Mouse (Mus musculus) CH12.LX (cell line): ENCODE results near the gene Hoxa9. TPM values are rescaled to one million over a fixed set of nuclear protein-coding genes. Genes with fewer than 3 reads are reported as not detected.

Source experiments
- DNase-seq: peaks from one replicate; pipeline ENCODE4 v3.0.0-alpha.2; 2013; ENCODE audit errors: extremely low read depth
- H3K27ac ChIP-seq: 2 replicates; pipeline ENCODE4 v1.5.1; 2012; ENCODE audit warnings: low read depth, mild to moderate bottlenecking, control low read depth, moderate library complexity; ENCODE audit not compliant: insufficient read depth
- H3K27me3 ChIP-seq: replicated peaks from 2 replicates; pipeline ENCODE3; 2012; ENCODE audit warnings: inconsistent platforms
- H3K36me3 ChIP-seq, 2 experiments: replicated peaks in 1 of 2; 2 replicates each; pipeline versions ENCODE3 to v1.6.1; 2012; ENCODE audit warnings: inconsistent platforms in 1 of 2, low read length in 1 of 2, mild to moderate bottlenecking in 1 of 2, mixed read lengths in 1 of 2, moderate library complexity in 1 of 2; ENCODE audit not compliant: control insufficient read depth in 1 of 2, insufficient read depth in 1 of 2
- H3K4me1 ChIP-seq, 2 experiments: 2 replicates each; pipeline ENCODE4 v1.6.1; 2012; ENCODE audit warnings: inconsistent platforms in 1 of 2, moderate library complexity in 1 of 2; ENCODE audit not compliant: insufficient read depth in 2 of 2, control insufficient read depth in 1 of 2
- H3K4me2 ChIP-seq: 2 replicates; pipeline ENCODE4 v1.6.1; 2012; ENCODE audit warnings: low read depth, mild to moderate bottlenecking, control low read depth; ENCODE audit not compliant: poor library complexity, insufficient read depth, severe bottlenecking
- H3K4me3 ChIP-seq, 3 experiments: fragments of 150-350 bp in 1 of 3; sonication (generic) in 1 of 3; replicated peaks in 1 of 3; 2 replicates each; pipeline versions ENCODE3 to v1.5.1; 2011 to 2012; ENCODE audit warnings: low read depth in 2 of 3, low read length in 2 of 3, mild to moderate bottlenecking in 2 of 3, moderate library complexity in 2 of 3, control low read depth in 1 of 3, improper control_type of control experiment in 1 of 3, inconsistent platforms in 1 of 3, mixed read lengths in 1 of 3; ENCODE audit not compliant: poor library complexity in 1 of 3
- H3K79me2 ChIP-seq: replicated peaks from 2 replicates; pipeline ENCODE4 v1.6.1; 2012; ENCODE audit warnings: mild to moderate bottlenecking, moderate library complexity; ENCODE audit not compliant: control insufficient read depth, poor library complexity, insufficient read depth, severe bottlenecking; ENCODE audit errors: extremely low read depth
- H3K9ac ChIP-seq: 2 replicates; pipeline ENCODE4 v1.6.1; 2012; ENCODE audit warnings: low read depth, mild to moderate bottlenecking, control low read depth, moderate library complexity; ENCODE audit not compliant: insufficient read depth
- H3K9me3 ChIP-seq: replicated peaks from 2 replicates; pipeline ENCODE3; 2012; ENCODE audit warnings: low read length, inconsistent platforms, mixed read lengths
- BHLHE40 ChIP-seq: IDR thresholded peaks from 2 replicates; pipeline ENCODE4 v1.6.1; 2011; ENCODE audit warnings: mild to moderate bottlenecking, low read depth, low read length, improper control_type of control experiment
- HCFC1 ChIP-seq: IDR thresholded peaks from 2 replicates; pipeline ENCODE4 v1.6.1; 2012; ENCODE audit warnings: low read depth, mild to moderate bottlenecking, inconsistent platforms, low read length, improper control_type of control experiment
- IRF4 ChIP-seq: IDR thresholded peaks from 2 replicates; pipeline ENCODE4 v1.6.1; 2014; ENCODE audit warnings: low read depth, mild to moderate bottlenecking, inconsistent platforms, low read length, improper control_type of control experiment
- MAFK ChIP-seq: IDR thresholded peaks from 2 replicates; pipeline ENCODE4 v1.6.1; 2011; ENCODE audit warnings: low read length, improper control_type of control experiment; ENCODE audit not compliant: insufficient replicate concordance
- MAZ ChIP-seq: IDR thresholded peaks from 2 replicates; pipeline ENCODE4 v1.6.1; 2012; ENCODE audit warnings: low read depth, mild to moderate bottlenecking, inconsistent platforms, low read length, improper control_type of control experiment, moderate library complexity
- PAX5 ChIP-seq: IDR thresholded peaks from 2 replicates; pipeline ENCODE4 v1.6.1; 2012; ENCODE audit warnings: low read length, inconsistent platforms, mixed read lengths
- POLR2A ChIP-seq: IDR thresholded peaks from 2 replicates; pipeline ENCODE4 v1.6.1; 2011; ENCODE audit warnings: low read depth, mild to moderate bottlenecking, improper control_type of control experiment, low read length
- RCOR1 ChIP-seq: conservative IDR thresholded peaks from 2 replicates; pipeline ENCODE4 v1.6.1; 2012; ENCODE audit warnings: low read depth, mild to moderate bottlenecking, inconsistent platforms, low read length, improper control_type of control experiment
- SIN3A ChIP-seq: IDR thresholded peaks from 2 replicates; pipeline ENCODE4 v1.6.1; 2012; ENCODE audit warnings: low read length, improper control_type of control experiment, inconsistent platforms
- UBTF ChIP-seq: IDR thresholded peaks from 2 replicates; pipeline ENCODE4 v1.6.1; 2012; ENCODE audit warnings: low read depth, mild to moderate bottlenecking, inconsistent platforms, low read length, improper control_type of control experiment, moderate library complexity
- ZMIZ1 ChIP-seq: IDR thresholded peaks from 2 replicates; pipeline ENCODE4 v1.6.1; 2012; ENCODE audit warnings: low read depth, mild to moderate bottlenecking, inconsistent platforms, low read length, improper control_type of control experiment
- ZNF384 ChIP-seq: IDR thresholded peaks from 2 replicates; pipeline ENCODE4 v1.6.1; 2012; ENCODE audit warnings: low read depth, low read length, improper control_type of control experiment, inconsistent platforms
- dilution Hi-C: fragments of 300-500 bp; cut with MboI; formaldehyde crosslinking; loops from 2 replicates; pipeline ENCODE4 v1.14.3; 2020; ENCODE audit warnings: low sequenced_read_pairs; ENCODE audit not compliant: extremely low pct_unique_long_range_greater_than_20kb, extremely low pct_ligation_motif_present
- in situ Hi-C: fragments of 300-500 bp; cut with MboI; formaldehyde crosslinking; loops from 3 replicates; pipeline ENCODE4 v1.14.3; 2019; ENCODE audit warnings: low sequenced_read_pairs, low pct_ligation_motif_present, low pct_unique_long_range_greater_than_20kb, mixed read lengths
- polyA plus RNA-seq: library from polyadenylated mRNA; unstranded; fragments of >175 nt; gene quantifications from 2 replicates; pipeline ENCODE4 v1.2.1, GENCODE M21; 2012; ENCODE audit warnings: low read depth; ENCODE audit not compliant: insufficient read length
- total RNA-seq, 2 experiments: library from RNA; depleted of rRNA; stranded (reverse); fragments of 300-350 nt in 1 of 2; fragments of >200 nt in 1 of 2; gene quantifications; 2 replicates each; pipeline ENCODE4 v1.2.3; 2012 to 2014

The Hoxa9 gene
- total and polyA plus RNA-seq, 3 experiments: 0.30 to 0.47 (median 0.30) TPM

- H3K27ac ChIP-seq: no peak overlapping the region
- TF ChIP-seq SIN3A: no peak
- TF ChIP-seq UBTF: no peak
- TF ChIP-seq MAFK: no peak
- TF ChIP-seq, all 38 proteins: peak for 0
- no peak overlapping the region for H3K9ac ChIP-seq
- H3K4me2 ChIP-seq: no peak overlapping the region
- H3K79me2 ChIP-seq: no peaks in the 10 kb centered on the region
- H3K9me3 ChIP-seq: peaks cover 26% of the 10 kb centered on the region
- DNase-seq: no peak
- peaks cover 2% of the 10 kb centered on the region for H3K27me3 ChIP-seq
- in situ Hi-C loops (loop anchor here (10.0 to 25.0 kb wide), 2 partner anchors 202 to 349 kb away; partner anchors contain the start of gene Skap2), dilution Hi-C loops (no loop called here)
- H3K4me1 ChIP-seq: peaks cover 4 to 17% of the 10 kb centered on the region in 2 experiments; a peak in 2 of 4 replicates
- no peak overlapping the region for H3K4me3 ChIP-seq
- no peaks in the 10 kb centered on the region for H3K36me3 ChIP-seq
Observed at GRCm38 (mm10) chr6:52214271-52214670, 16.6 kb downstream of the Hoxa9 start.

GRCm38 (mm10) chr6:52213119-52213986, 17.5 kb downstream of the Hoxa9 start, which contains the start of the genes Hoxa3 and Gm28308:
Gene Hoxa3 (minus strand): TSS chr6:52213336.
Gene Gm28308 (minus strand): TSS chr6:52213339.
- in situ Hi-C loops: loop anchor here (10.0 to 25.0 kb wide), 2 partner anchors 201 to 349 kb away; partner anchors contain the start of gene Skap2
- H3K4me2 ChIP-seq: peak within 1 kb of the TSS; percentile 59
- dilution Hi-C loops: no loop called here
- DNase-seq: no peak
- peak within 1 kb of the TSS; percentile 41 for H3K9ac ChIP-seq
- peaks cover 32% of the 10 kb centered on the region for H3K9me3 ChIP-seq
- peaks cover 0 to 4% of the 10 kb centered on the region in 2 experiments for H3K36me3 ChIP-seq
- TF ChIP-seq RCOR1 (no peak), POLR2A (peak; percentile 49), PAX5 (no peak), ZNF384 (peak; percentile 37; the same call in 1 of the 2 replicates), UBTF (no peak), HCFC1 (no peak), MAZ (no peak)
- peak within 1 kb of the TSS; percentile 75 for H3K27ac ChIP-seq
- peaks cover 4 to 17% of the 10 kb centered on the region in 2 experiments; a peak in 2 of 4 replicates for H3K4me1 ChIP-seq
- H3K79me2 ChIP-seq: no peaks in the 10 kb centered on the region
- peak within 1 kb of the TSS in 2 of 3 experiments; percentile 53 to 57 for H3K4me3 ChIP-seq
- peaks cover 2% of the 10 kb centered on the region for H3K27me3 ChIP-seq

- H3K27me3 ChIP-seq: peaks cover 2% of the 10 kb centered on the region
- peak overlapping the region in 2 of 3 experiments; percentile 53 to 57 for H3K4me3 ChIP-seq
- peaks cover 4 to 17% of the 10 kb centered on the region in 2 experiments; a peak in 2 of 4 replicates for H3K4me1 ChIP-seq
- DNase-seq: no peak
- H3K27ac ChIP-seq: peak overlapping the region; percentile 75
- peaks cover 0 to 6% of the 10 kb centered on the region in 2 experiments for H3K36me3 ChIP-seq
- in situ Hi-C loops: loop anchor here (10.0 to 25.0 kb wide), 2 partner anchors 200 to 348 kb away; partner anchors contain the start of gene Skap2
- peak overlapping the region; percentile 59; the same call in 1 of the 2 replicates for H3K4me2 ChIP-seq
- TF ChIP-seq UBTF (0 out of 2 replicates have a peak, but pooled peaks have one; percentile 39), IRF4 (0 out of 2 replicates have a peak, but pooled peaks have one; percentile 21), BHLHE40 (0 out of 2 replicates have a peak, but pooled peaks have one; percentile 13), ZNF384 (no peak), ZMIZ1 (peak; percentile 28; the same call in 1 of the 2 replicates)
- TF ChIP-seq, all 38 proteins: peak for 4
- H3K9ac ChIP-seq: peak overlapping the region; percentile 41
- H3K9me3 ChIP-seq: peaks cover 28% of the 10 kb centered on the region
- dilution Hi-C loops: no loop called here
- no peaks in the 10 kb centered on the region for H3K79me2 ChIP-seq
Observed at GRCm38 (mm10) chr6:52212556-52213118, 18.3 kb downstream of the Hoxa9 start.
